Comparison of ENCODE assay signal across 21 mouse cellular contexts in the genomic region with DNA sequence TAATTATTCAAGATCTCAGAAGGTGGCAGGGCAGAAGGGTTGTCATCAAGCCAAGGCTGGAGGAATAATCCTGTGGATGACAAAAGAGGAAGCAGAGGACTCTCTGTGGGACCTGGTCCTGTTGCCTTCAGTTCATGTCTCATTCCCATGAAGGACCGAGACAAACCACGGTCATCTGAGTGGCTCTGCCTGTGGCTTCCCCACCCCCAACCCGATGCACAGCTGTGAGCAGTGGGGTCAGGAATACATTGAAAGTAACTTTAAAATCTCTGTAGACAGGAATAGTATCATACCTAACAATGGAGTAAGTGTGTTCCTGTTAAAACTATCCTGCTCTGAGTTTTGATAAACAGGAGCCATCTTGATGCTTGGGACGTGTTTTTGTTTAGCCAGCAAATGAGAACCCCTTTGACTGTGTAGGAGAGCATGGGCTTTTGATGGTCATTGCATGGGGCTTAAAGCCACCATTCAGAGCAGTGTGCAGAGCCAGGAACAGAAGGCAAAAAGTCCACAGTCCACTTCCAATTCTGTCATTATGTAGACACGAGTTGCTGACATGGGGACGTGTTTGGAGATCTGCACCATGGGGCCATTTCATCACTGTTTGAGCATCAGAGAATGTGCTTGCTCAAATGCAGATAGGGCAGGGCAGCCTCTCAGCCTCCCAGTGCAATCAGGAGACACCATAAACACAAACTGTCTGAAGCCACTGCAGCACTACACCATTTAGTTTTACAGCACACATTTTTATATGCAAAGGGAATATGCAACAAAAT.
DNase-seq lines count a peak whose midpoint lies in the region; ATAC-seq lines count a peak whose summit lies in the region.
"Had no signal": no experiment of that assay in that cellular context is flagged by ENCODE, and none has a peak within 500 bp of the region (broad histone marks: within the 10 kb centered on the region; RNA-seq: fewer than 3 reads in every experiment).

No protein-coding gene starts in this region.

- 52% methylated on average over 6 of the region's 6 CpGs for WGBS in heart, embryonic 15.5 days
- WGBS in liver, embryonic 16.5 days (ENCODE audit: insufficient replicate concordance), result 43% methylated on average over 6 of the region's 6 CpGs
- WGBS in midbrain, embryonic 11.5 days, result 85% methylated on average over 6 of the region's 6 CpGs
- WGBS in midbrain, embryonic 15.5 days, result 74% methylated on average over 6 of the region's 6 CpGs

- H3K27me3 ChIP-seq in heart, embryonic 15.5 days, result no peaks in the 10 kb centered on the region
- H3K27me3 ChIP-seq in liver, embryonic 16.5 days (ENCODE audit: control insufficient read depth, insufficient read depth, low read depth, low read length), result no peaks in the 10 kb centered on the region
- no peaks in the 10 kb centered on the region for H3K27me3 ChIP-seq in midbrain, embryonic 11.5 days (ENCODE audit: control insufficient read depth, insufficient read depth, low read length)
- no peaks in the 10 kb centered on the region for H3K27me3 ChIP-seq in midbrain, embryonic 15.5 days (replicated peaks)
- H3K27me3 ChIP-seq: embryonic facial prominence, embryonic 15.5 days; intestine, embryonic 15.5 days had no signal

- no peak overlapping the region for H3K4me3 ChIP-seq in heart, embryonic 15.5 days
- no peak overlapping the region for H3K4me3 ChIP-seq in liver, embryonic 16.5 days (ENCODE audit: low read depth, low read length)
- no peak overlapping the region for H3K4me3 ChIP-seq in midbrain, embryonic 11.5 days (ENCODE audit: low read depth, low read length)
- H3K4me3 ChIP-seq in midbrain, embryonic 15.5 days, result no peak overlapping the region
- H3K4me3 ChIP-seq: embryonic facial prominence, embryonic 15.5 days; erythroblast, embryonic 14.5 days; forebrain, embryonic 10.5 days; gastrocnemius, adult 2 months; hindbrain, embryonic 10.5 days; intestine, embryonic 15.5 days had no signal

- peak; percentile 77 for DNase-seq in heart, adult 11 months
- DNase-seq in heart, adult 8-10 months (ENCODE audit: low spot score), result no peak
- no peak for DNase-seq in heart, postnatal 14 days
- DNase-seq in liver, result no peak
- DNase-seq in midbrain, embryonic 11.5 days (ENCODE audit: low spot score, missing footprints), result peak; percentile 76
- DNase-seq: adrenal gland, postnatal 10 days; cerebellum, adult 11 months; cerebellum, postnatal 36 days; gastrocnemius, adult 2 months; gastrocnemius, postnatal 25 days; kidney, adult 18-20 months had no signal

- intact Hi-C loops in heart, postnatal 14 days (cut with DNase I), result loop anchor here (10.0 kb wide), 2 partner anchors 371 to 441 kb away; no protein-coding TSS in a partner anchor

- no peak overlapping the region for H3K9ac ChIP-seq in heart, embryonic 15.5 days
- no peak overlapping the region for H3K9ac ChIP-seq in liver, embryonic 16.5 days (ENCODE audit: low read depth, low read length)
- no peak overlapping the region for H3K9ac ChIP-seq in midbrain, embryonic 11.5 days (ENCODE audit: low read length)
- H3K9ac ChIP-seq in midbrain, embryonic 15.5 days, result no peak overlapping the region
- H3K9ac ChIP-seq: embryonic facial prominence, embryonic 15.5 days; hindbrain, embryonic 14.5 days; intestine, embryonic 15.5 days had no signal

- H3K9me3 ChIP-seq in heart, embryonic 15.5 days (replicated peaks), result no peaks in the 10 kb centered on the region
- no peaks in the 10 kb centered on the region for H3K9me3 ChIP-seq in liver, embryonic 16.5 days (replicated peaks; ENCODE audit: control insufficient read depth, low read length)
- no peaks in the 10 kb centered on the region for H3K9me3 ChIP-seq in midbrain, embryonic 11.5 days (ENCODE audit: control insufficient read depth, low read length)
- H3K9me3 ChIP-seq in midbrain, embryonic 15.5 days, result no peaks in the 10 kb centered on the region
- H3K9me3 ChIP-seq: embryonic facial prominence, embryonic 15.5 days; forebrain, embryonic 10.5 days; hindbrain, embryonic 10.5 days; intestine, embryonic 15.5 days had no signal

- H3K27ac ChIP-seq in heart, embryonic 15.5 days, result peak overlapping the region; percentile 35; the same call in 1 of the 2 replicates
- no peak overlapping the region for H3K27ac ChIP-seq in liver, embryonic 16.5 days (ENCODE audit: low read length)
- H3K27ac ChIP-seq in midbrain, embryonic 11.5 days (ENCODE audit: low read depth, low read length), result no peak overlapping the region
- no peak overlapping the region for H3K27ac ChIP-seq in midbrain, embryonic 15.5 days
- H3K27ac ChIP-seq: embryonic facial prominence, embryonic 15.5 days; forebrain, embryonic 10.5 days; gastrocnemius, adult 2 months; hindbrain, embryonic 14.5 days; intestine, embryonic 15.5 days had no signal

- ATAC-seq in heart, embryonic 15.5 days (replicated peaks; ENCODE audit: insufficient number of reproducible peaks, insufficient read depth, low FRiP score, low read depth), result peak; percentile 41; the same call in 1 of the 2 replicates
- ATAC-seq in liver, embryonic 16.5 days (ENCODE audit: low read depth), result peak; percentile 39; the same call in 1 of the 2 replicates
- ATAC-seq in midbrain, embryonic 11.5 days (ENCODE audit: low FRiP score), result no peak
- ATAC-seq in midbrain, embryonic 15.5 days (replicated peaks), result no peak
- ATAC-seq: forebrain, embryonic 14.5 days; intestine, embryonic 15.5 days had no signal

- no peaks in the 10 kb centered on the region for H3K36me3 ChIP-seq in heart, embryonic 15.5 days
- no peaks in the 10 kb centered on the region for H3K36me3 ChIP-seq in liver, embryonic 16.5 days (ENCODE audit: control insufficient read depth, insufficient read depth)
- H3K36me3 ChIP-seq in midbrain, embryonic 11.5 days (ENCODE audit: control insufficient read depth, insufficient read depth, low read length), result no peaks in the 10 kb centered on the region
- no peaks in the 10 kb centered on the region for H3K36me3 ChIP-seq in midbrain, embryonic 15.5 days (replicated peaks)
- H3K36me3 ChIP-seq: embryonic facial prominence, embryonic 15.5 days; forebrain, embryonic 10.5 days; hindbrain, embryonic 10.5 days; intestine, embryonic 15.5 days had no signal

- H3K4me2 ChIP-seq in heart, embryonic 15.5 days, result no peak overlapping the region
- no peak overlapping the region for H3K4me2 ChIP-seq in liver, embryonic 16.5 days (ENCODE audit: low read depth, low read length)
- no peak overlapping the region for H3K4me2 ChIP-seq in midbrain, embryonic 11.5 days
- no peak overlapping the region for H3K4me2 ChIP-seq in midbrain, embryonic 15.5 days
- H3K4me2 ChIP-seq: embryonic facial prominence, embryonic 15.5 days; hindbrain, embryonic 14.5 days; intestine, embryonic 15.5 days had no signal

- H3K4me1 ChIP-seq in heart, embryonic 15.5 days (replicated peaks), result peaks cover 11% of the 10 kb centered on the region; the same call in 1 of the 2 replicates
- H3K4me1 ChIP-seq in liver, embryonic 16.5 days (ENCODE audit: control insufficient read depth, low read depth, low read length), result no peaks in the 10 kb centered on the region
- H3K4me1 ChIP-seq in midbrain, embryonic 11.5 days (ENCODE audit: control insufficient read depth, insufficient read depth, low read length), result peaks cover 20% of the 10 kb centered on the region
- H3K4me1 ChIP-seq in midbrain, embryonic 15.5 days, result peaks cover 25% of the 10 kb centered on the region
- H3K4me1 ChIP-seq: embryonic facial prominence, embryonic 15.5 days; intestine, embryonic 15.5 days had no signal

Comparison
In these comparisons a context has a peak if more than half of its experiments do, and no peak if none do; other contexts are left out.
1. DNase-seq: peak in heart, adult 11 months (single experiment) and midbrain, embryonic 11.5 days (single experiment); none in heart, adult 8-10 months (single experiment), heart, postnatal 14 days (0 of 2) and liver (single experiment).
2. ATAC-seq: peak in heart, embryonic 15.5 days (single experiment) and liver, embryonic 16.5 days (single experiment); none in midbrain, embryonic 11.5 days (single experiment) and midbrain, embryonic 15.5 days (single experiment).